Mouse (Mus musculus) heart, embryonic 16.5 days (tissue): Measurements from ENCODE around the gene 9430038I01Rik. TPM values are rescaled to one million over a fixed set of nuclear protein-coding genes. Genes with fewer than 3 reads are reported as not detected.

Experiments
- ATAC-seq: fragments of 200-750 bp; cut with Nextera tagmentation; replicated peaks from 2 replicates; pipeline ENCODE4 v1.8.0; 2017; ENCODE audit warnings: moderate number of reproducible peaks; ENCODE audit not compliant: insufficient read depth, low FRiP score; ENCODE audit errors: extremely low read depth
- H3K27ac ChIP-seq: fragments of 300-500 bp; sonication (generic); 2 replicates; pipeline ENCODE4 v1.5.1; 2014; ENCODE audit warnings: mild to moderate bottlenecking, low read length, control low read depth, moderate library complexity
- H3K27me3 ChIP-seq: fragments of 300-500 bp; sonication (generic); 2 replicates; pipeline ENCODE4 v1.6.1; 2014; ENCODE audit warnings: low read length, mixed read lengths; ENCODE audit not compliant: control insufficient read depth, insufficient read depth
- H3K36me3 ChIP-seq: fragments of 300-500 bp; sonication (generic); 2 replicates; pipeline ENCODE4 v1.6.1; 2014; ENCODE audit not compliant: control insufficient read depth, insufficient read depth
- H3K4me1 ChIP-seq: fragments of 300-500 bp; sonication (generic); 2 replicates; pipeline ENCODE4 v1.6.1; 2014; ENCODE audit warnings: low read length, mixed read lengths; ENCODE audit not compliant: control insufficient read depth, insufficient read depth
- H3K4me2 ChIP-seq: fragments of 300-500 bp; sonication (generic); 2 replicates; pipeline ENCODE4 v1.6.1; 2014; ENCODE audit warnings: low read depth, mild to moderate bottlenecking, control low read depth, low read length
- H3K4me3 ChIP-seq: fragments of 300-500 bp; sonication (generic); 2 replicates; pipeline ENCODE4 v1.5.1; 2014; ENCODE audit warnings: mild to moderate bottlenecking, control low read depth, low read length
- H3K9ac ChIP-seq: fragments of 300-500 bp; sonication (generic); 2 replicates; pipeline ENCODE4 v1.6.1; 2014; ENCODE audit warnings: low read length, control low read depth
- H3K9me3 ChIP-seq: fragments of 300-500 bp; sonication (generic); replicated peaks from 2 replicates; pipeline ENCODE4 v1.6.1; 2016; ENCODE audit warnings: low read length; ENCODE audit not compliant: control insufficient read depth
- WGBS: fragments of 180-500 bp; shearing (Covaris S2); extraction: QIAGEN DNeasy Blood & Tissue Kit; methylation state at CpG from one replicate; pipeline ENCODE4 v1.1.7; 2014; 5-methylcytosine and 5-hydroxymethylcytosine counted together
- polyA plus RNA-seq: library from polyadenylated mRNA; unstranded; fragments of >200 nt; fragmentation: Nextera tagmentation; extraction: Ambion mirVana; gene quantifications from 2 replicates; pipeline ENCODE4 v1.2.1, GENCODE M21; 2015

Gene 9430038I01Rik
- polyA plus RNA-seq, 1 experiment from 2014 or later: 14.1 TPM

- H3K9ac ChIP-seq: no peak overlapping the region
- no peak overlapping the region for H3K27ac ChIP-seq
- no peaks in the 10 kb centered on the region for H3K4me1 ChIP-seq
- WGBS: 93% methylated on average over 5 of the region's 5 CpGs
- H3K36me3 ChIP-seq: no peaks in the 10 kb centered on the region
- no peaks in the 10 kb centered on the region for H3K27me3 ChIP-seq
- H3K9me3 ChIP-seq: peaks cover 3% of the 10 kb centered on the region
- no peak overlapping the region for H3K4me3 ChIP-seq
- H3K4me2 ChIP-seq: no peak overlapping the region
- no peak for ATAC-seq
Observed at GRCm38 (mm10) chr7:137387863-137388262, 22.7 kb downstream of the 9430038I01Rik start.

- ATAC-seq: no peak
- 93% methylated on average over 7 of the region's 7 CpGs for WGBS
- Histone ChIP-seq H3K27me3 (no peaks in the 10 kb centered on the region), H3K4me2 (no peak overlapping the region), H3K9me3 (no peaks in the 10 kb centered on the region), H3K27ac (no peak overlapping the region), H3K9ac (no peak overlapping the region), H3K36me3 (peaks cover 3% of the 10 kb centered on the region; the same call in 1 of the 2 replicates), H3K4me1 (no peaks in the 10 kb centered on the region), H3K4me3 (no peak overlapping the region)
Observed at GRCm38 (mm10) chr7:137374996-137375395, 35.6 kb downstream of the 9430038I01Rik start.

DNA sequence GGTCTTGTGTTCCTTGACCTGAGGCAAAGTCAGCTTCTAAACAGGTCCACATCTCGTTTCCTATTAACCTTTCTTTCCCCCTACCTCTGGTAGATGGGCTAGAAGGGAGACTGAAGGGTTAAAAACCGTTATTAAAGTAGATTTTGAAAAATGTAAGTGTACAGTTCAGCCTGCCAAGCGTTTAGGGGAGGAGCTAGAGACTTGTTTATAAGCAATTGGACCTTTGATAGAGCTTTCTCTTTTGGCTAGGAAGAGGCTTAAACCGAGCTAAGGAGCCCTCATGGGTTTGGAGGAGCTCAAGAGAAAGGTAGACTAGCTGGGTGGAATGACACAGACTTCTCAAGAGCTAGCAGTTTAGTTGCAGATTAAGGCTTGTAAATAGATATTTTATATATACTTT, 38.8 kb downstream of the 9430038I01Rik start:
- WGBS: 50% methylated on average over 4 of the region's 4 CpGs
- no peak overlapping the region for H3K4me3 ChIP-seq
- H3K9ac ChIP-seq: no peak overlapping the region
- no peaks in the 10 kb centered on the region for H3K27me3 ChIP-seq
- H3K4me1 ChIP-seq: no peaks in the 10 kb centered on the region
- no peak overlapping the region for H3K4me2 ChIP-seq
- H3K9me3 ChIP-seq: no peaks in the 10 kb centered on the region
- no peak for ATAC-seq
- H3K36me3 ChIP-seq: peaks cover 3% of the 10 kb centered on the region; the same call in 1 of the 2 replicates
- H3K27ac ChIP-seq: no peak overlapping the region

DNA sequence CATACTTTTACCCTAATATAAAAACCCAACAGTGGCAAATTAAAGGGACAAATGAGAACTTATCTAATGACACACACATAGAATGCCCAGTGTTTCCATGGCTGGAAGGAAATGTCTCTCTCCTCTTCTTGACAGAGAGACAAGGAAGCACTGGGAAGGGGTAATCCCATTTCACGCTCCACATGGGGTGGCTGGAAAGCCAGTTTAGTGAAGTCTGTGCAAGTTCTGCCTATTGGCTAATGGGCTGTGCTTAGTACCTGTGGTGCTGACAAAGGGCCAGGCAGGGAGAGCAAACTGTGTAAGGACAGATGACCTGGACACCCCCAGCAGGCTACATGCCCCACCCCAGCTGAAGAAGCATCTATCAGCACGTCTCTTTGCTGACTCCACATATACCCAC, 40.4 kb downstream of the 9430038I01Rik start:
- Histone ChIP-seq H3K27me3 (no peaks in the 10 kb centered on the region), H3K4me2 (no peak overlapping the region), H3K9me3 (no peaks in the 10 kb centered on the region), H3K9ac (no peak overlapping the region), H3K4me1 (no peaks in the 10 kb centered on the region), H3K36me3 (peaks cover 3% of the 10 kb centered on the region; the same call in 1 of the 2 replicates), H3K4me3 (no peak overlapping the region), H3K27ac (no peak overlapping the region)
- no peak for ATAC-seq
- WGBS: 61% methylated on average over 2 of the region's 2 CpGs

- H3K9ac ChIP-seq: no peak overlapping the region
- no peaks in the 10 kb centered on the region for H3K4me1 ChIP-seq
- no peak for ATAC-seq
- 75% methylated on average over 4 of the region's 4 CpGs for WGBS
- no peaks in the 10 kb centered on the region for H3K9me3 ChIP-seq
- no peak overlapping the region for H3K27ac ChIP-seq
- H3K36me3 ChIP-seq: no peaks in the 10 kb centered on the region
- no peaks in the 10 kb centered on the region for H3K27me3 ChIP-seq
- H3K4me2 ChIP-seq: no peak overlapping the region
- no peak overlapping the region for H3K4me3 ChIP-seq
Observed at GRCm38 (mm10) chr7:137366736-137367135, 43.8 kb downstream of the 9430038I01Rik start.

DNA sequence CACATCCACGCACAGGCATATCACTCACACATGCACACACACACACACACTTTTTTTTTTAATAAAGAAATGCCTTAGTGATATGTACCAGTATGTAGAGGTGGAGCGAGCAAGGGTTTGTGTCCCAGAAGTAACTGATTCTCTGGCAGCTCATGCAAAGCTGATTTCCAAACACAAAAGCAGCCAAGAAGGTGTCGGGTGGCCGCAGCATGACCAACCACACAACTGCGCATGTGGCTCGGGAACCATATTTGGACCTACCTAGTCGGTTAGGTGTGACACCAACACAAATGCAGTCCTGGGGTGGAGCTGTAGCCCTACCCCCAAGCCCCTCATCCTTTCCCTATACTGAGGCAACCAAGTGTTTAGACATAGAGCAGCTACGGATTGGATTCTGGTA, 45.5 kb downstream of the 9430038I01Rik start:
- no peak overlapping the region for H3K27ac ChIP-seq
- ATAC-seq: no peak
- H3K9me3 ChIP-seq: no peaks in the 10 kb centered on the region
- no peaks in the 10 kb centered on the region for H3K36me3 ChIP-seq
- no peaks in the 10 kb centered on the region for H3K4me1 ChIP-seq
- no peaks in the 10 kb centered on the region for H3K27me3 ChIP-seq
- no peak overlapping the region for H3K4me3 ChIP-seq
- 90% methylated on average over 8 of the region's 8 CpGs for WGBS
- H3K9ac ChIP-seq: no peak overlapping the region
- H3K4me2 ChIP-seq: no peak overlapping the region

- Histone ChIP-seq H3K4me1 (no peaks in the 10 kb centered on the region), H3K4me3 (no peak overlapping the region), H3K4me2 (no peak overlapping the region), H3K9me3 (no peaks in the 10 kb centered on the region), H3K9ac (no peak overlapping the region), H3K27ac (no peak overlapping the region), H3K36me3 (no peaks in the 10 kb centered on the region), H3K27me3 (no peaks in the 10 kb centered on the region)
- WGBS: 66% methylated on average over 7 of the region's 7 CpGs
- ATAC-seq: no peak
Observed at GRCm38 (mm10) chr7:137364571-137364970, 46.0 kb downstream of the 9430038I01Rik start.

GRCm38 (mm10) chr7:137346860-137347259, 63.7 kb downstream of the 9430038I01Rik start:
- WGBS: 66% methylated on average over 7 of the region's 7 CpGs
- H3K4me1 ChIP-seq: no peaks in the 10 kb centered on the region
- H3K9me3 ChIP-seq: no peaks in the 10 kb centered on the region
- no peak overlapping the region for H3K9ac ChIP-seq
- H3K36me3 ChIP-seq: no peaks in the 10 kb centered on the region
- no peaks in the 10 kb centered on the region for H3K27me3 ChIP-seq
- no peak overlapping the region for H3K27ac ChIP-seq
- no peak overlapping the region for H3K4me2 ChIP-seq
- no peak overlapping the region for H3K4me3 ChIP-seq
- ATAC-seq: no peak

GRCm38 (mm10) chr7:137346068-137346467, 64.5 kb downstream of the 9430038I01Rik start:
- Histone ChIP-seq H3K9ac (no peak overlapping the region), H3K27me3 (no peaks in the 10 kb centered on the region), H3K4me3 (no peak overlapping the region), H3K36me3 (no peaks in the 10 kb centered on the region), H3K4me1 (no peaks in the 10 kb centered on the region), H3K9me3 (no peaks in the 10 kb centered on the region), H3K27ac (no peak overlapping the region), H3K4me2 (no peak overlapping the region)
- 62% methylated on average over 10 of the region's 10 CpGs for WGBS
- no peak for ATAC-seq

GRCm38 (mm10) chr7:137333951-137334350, 76.6 kb downstream of the 9430038I01Rik start:
- Histone ChIP-seq H3K9me3 (no peaks in the 10 kb centered on the region), H3K27ac (no peak overlapping the region), H3K9ac (no peak overlapping the region), H3K27me3 (peaks cover 16% of the 10 kb centered on the region), H3K4me2 (no peak overlapping the region), H3K4me3 (no peak overlapping the region), H3K4me1 (no peaks in the 10 kb centered on the region), H3K36me3 (no peaks in the 10 kb centered on the region)
- no peak for ATAC-seq
- WGBS: 82% methylated on average over 2 of the region's 2 CpGs
